Mouse (Mus musculus): ENCODE measurements around the gene Osbpl10. TPM values are rescaled to one million over a fixed set of nuclear protein-coding genes. Genes with fewer than 3 reads are reported as not detected.

Gene Osbpl10
- polyA plus RNA-seq, 1 experiment from 2014 or later: 0.90 TPM

GRCm38 (mm10) chr9:115110655-115111054 lies 132.3 kb downstream of the Osbpl10 start:
- WGBS: 58% methylated on average over 3 of the region's 3 CpGs
- no peaks in the 10 kb centered on the region for H3K4me1 ChIP-seq (ENCODE audit: control insufficient read depth, insufficient read depth, low read length)

GRCm38 (mm10) chr9:115117314-115117713 lies 138.9 kb downstream of the Osbpl10 start:
- Histone ChIP-seq H3K27ac (replicated peaks; ENCODE audit: low read depth, low read length) (no peak overlapping the region), H3K9ac (replicated peaks; ENCODE audit: low read length) (no peak overlapping the region), H3K27me3 (ENCODE audit: control insufficient read depth, insufficient read depth, low read length) (no peaks in the 10 kb centered on the region), H3K4me3 (ENCODE audit: low read depth, low read length) (no peak overlapping the region), H3K36me3 (replicated peaks; ENCODE audit: control insufficient read depth, insufficient read depth, low read depth, low read length) (no peaks in the 10 kb centered on the region), H3K4me1 (ENCODE audit: control insufficient read depth, insufficient read depth, low read length) (no peaks in the 10 kb centered on the region), H3K9me3 (replicated peaks; ENCODE audit: control insufficient read depth, low read length) (no peaks in the 10 kb centered on the region), H3K4me2 (ENCODE audit: low read depth, low read length) (no peak overlapping the region)
- ATAC-seq (replicated peaks; ENCODE audit: insufficient number of reproducible peaks, low FRiP score, low TSS enrichment, low read depth) (no peak), DNase-seq (ENCODE audit: low spot score) (no peak)
- 87% methylated on average over 10 of the region's 10 CpGs for WGBS

More at GRCm38 (mm10) chr9:115110655-115111054, 132.3 kb downstream of the Osbpl10 start:
- no peak for DNase-seq (ENCODE audit: low spot score)
- H3K27me3 ChIP-seq (ENCODE audit: control insufficient read depth, insufficient read depth, low read length): no peaks in the 10 kb centered on the region
- H3K9me3 ChIP-seq (replicated peaks; ENCODE audit: control insufficient read depth, low read length): no peaks in the 10 kb centered on the region
- H3K9ac ChIP-seq (replicated peaks; ENCODE audit: low read length): no peak overlapping the region
- no peak overlapping the region for H3K4me3 ChIP-seq (ENCODE audit: low read depth, low read length)
- H3K4me2 ChIP-seq (ENCODE audit: low read depth, low read length): no peak overlapping the region
- H3K36me3 ChIP-seq (replicated peaks; ENCODE audit: control insufficient read depth, insufficient read depth, low read depth, low read length): no peaks in the 10 kb centered on the region
- no peak for ATAC-seq (replicated peaks; ENCODE audit: insufficient number of reproducible peaks, low FRiP score, low TSS enrichment, low read depth)
- no peak overlapping the region for H3K27ac ChIP-seq (replicated peaks; ENCODE audit: low read depth, low read length)

DNA sequence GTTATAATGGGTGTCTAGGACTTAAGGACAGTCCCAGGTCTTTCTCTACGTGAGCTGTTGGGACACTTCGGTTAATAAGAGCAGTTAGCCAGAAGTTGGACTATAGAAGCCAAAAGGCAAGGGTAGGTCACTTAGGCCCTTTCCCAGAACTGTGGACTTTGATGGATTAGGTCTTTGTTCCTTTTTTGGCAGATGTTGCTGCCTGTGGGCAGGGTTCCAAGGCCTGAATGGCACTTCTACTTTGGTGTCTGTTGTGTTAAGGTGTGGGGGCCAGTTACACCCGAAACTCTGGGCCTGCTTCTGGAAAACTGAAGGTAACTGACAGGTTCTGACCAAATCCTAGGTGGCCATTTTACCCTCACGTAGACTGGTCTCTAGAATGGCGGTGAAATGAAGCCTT lies 141.9 kb downstream of the Osbpl10 start:
- DNase-seq (ENCODE audit: low spot score): no peak
- H3K9me3 ChIP-seq (replicated peaks; ENCODE audit: control insufficient read depth, low read length): no peaks in the 10 kb centered on the region
- H3K36me3 ChIP-seq (replicated peaks; ENCODE audit: control insufficient read depth, insufficient read depth, low read depth, low read length): no peaks in the 10 kb centered on the region
- 85% methylated on average over 5 of the region's 5 CpGs for WGBS
- no peak for ATAC-seq (replicated peaks; ENCODE audit: insufficient number of reproducible peaks, low FRiP score, low TSS enrichment, low read depth)
- H3K4me1 ChIP-seq (ENCODE audit: control insufficient read depth, insufficient read depth, low read length): no peaks in the 10 kb centered on the region
- H3K27ac ChIP-seq (replicated peaks; ENCODE audit: low read depth, low read length): no peak overlapping the region
- H3K4me2 ChIP-seq (ENCODE audit: low read depth, low read length): no peak overlapping the region
- no peak overlapping the region for H3K4me3 ChIP-seq (ENCODE audit: low read depth, low read length)
- H3K27me3 ChIP-seq (ENCODE audit: control insufficient read depth, insufficient read depth, low read length): no peaks in the 10 kb centered on the region
- no peak overlapping the region for H3K9ac ChIP-seq (replicated peaks; ENCODE audit: low read length)

DNA sequence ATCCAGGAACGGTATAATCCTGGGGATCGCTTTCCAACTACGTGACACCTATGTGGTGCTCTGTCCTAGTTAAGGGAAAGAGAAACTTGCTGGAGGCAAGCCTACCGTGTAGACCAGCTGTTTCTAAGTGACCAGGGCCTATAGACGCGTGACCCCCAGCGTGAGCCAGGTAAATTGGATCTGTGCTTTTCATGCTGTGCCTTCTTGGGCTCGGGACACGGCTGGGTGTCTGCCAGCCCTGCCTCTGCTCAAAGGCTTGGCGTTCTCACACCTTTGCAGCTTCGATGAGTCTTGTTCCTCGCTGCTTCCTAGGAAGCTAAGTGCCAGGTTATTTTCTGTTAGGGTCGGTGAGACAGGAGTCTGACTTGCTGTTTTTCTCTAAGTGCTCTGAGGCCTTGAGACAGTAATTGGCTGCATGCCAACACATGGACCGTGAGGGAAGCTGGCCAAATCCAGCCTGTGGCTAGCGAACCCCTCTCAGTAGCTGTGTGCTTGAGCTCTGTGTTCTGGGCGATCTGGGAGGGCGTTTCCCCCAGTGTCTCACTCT lies 142.4 kb downstream of the Osbpl10 start:
- Histone ChIP-seq H3K4me2 (ENCODE audit: low read depth, low read length) (no peak overlapping the region), H3K9ac (replicated peaks; ENCODE audit: low read length) (no peak overlapping the region), H3K27me3 (ENCODE audit: control insufficient read depth, insufficient read depth, low read length) (no peaks in the 10 kb centered on the region), H3K9me3 (replicated peaks; ENCODE audit: control insufficient read depth, low read length) (no peaks in the 10 kb centered on the region), H3K27ac (replicated peaks; ENCODE audit: low read depth, low read length) (no peak overlapping the region; the same call in 1 of the 2 replicates), H3K36me3 (replicated peaks; ENCODE audit: control insufficient read depth, insufficient read depth, low read depth, low read length) (no peaks in the 10 kb centered on the region), H3K4me3 (ENCODE audit: low read depth, low read length) (no peak overlapping the region), H3K4me1 (ENCODE audit: control insufficient read depth, insufficient read depth, low read length) (no peaks in the 10 kb centered on the region)
- WGBS: 72% methylated on average over 17 of the region's 17 CpGs
- DNase-seq (ENCODE audit: low spot score) (peak; percentile 38), ATAC-seq (replicated peaks; ENCODE audit: insufficient number of reproducible peaks, low FRiP score, low TSS enrichment, low read depth) (no peak)

DNA sequence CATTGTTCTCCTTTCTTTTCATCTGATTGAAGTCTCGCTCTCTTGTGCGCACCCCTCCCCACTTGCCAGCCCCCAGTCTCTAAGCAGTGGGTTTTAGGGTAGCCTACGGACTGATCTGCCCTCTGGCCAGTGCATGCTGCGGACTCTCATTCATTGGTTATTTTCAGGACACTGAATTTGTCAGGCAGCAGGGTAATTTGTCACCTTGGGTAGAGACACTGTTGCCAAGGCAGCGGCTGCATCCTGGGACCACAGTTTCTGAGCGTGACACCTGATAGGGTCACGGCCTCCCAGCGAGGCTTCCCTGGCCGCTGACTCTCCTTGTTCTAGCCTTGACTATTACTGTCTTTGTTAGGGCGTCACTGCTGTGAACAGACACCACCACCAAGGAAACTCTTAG lies 149.0 kb downstream of the Osbpl10 start:
- Histone ChIP-seq H3K4me1 (ENCODE audit: control insufficient read depth, insufficient read depth, low read length) (no peaks in the 10 kb centered on the region), H3K36me3 (replicated peaks; ENCODE audit: control insufficient read depth, insufficient read depth, low read depth, low read length) (no peaks in the 10 kb centered on the region), H3K9ac (replicated peaks; ENCODE audit: low read length) (no peak overlapping the region), H3K4me3 (ENCODE audit: low read depth, low read length) (no peak overlapping the region), H3K4me2 (ENCODE audit: low read depth, low read length) (no peak overlapping the region), H3K27me3 (ENCODE audit: control insufficient read depth, insufficient read depth, low read length) (no peaks in the 10 kb centered on the region), H3K27ac (replicated peaks; ENCODE audit: low read depth, low read length) (no peak overlapping the region), H3K9me3 (replicated peaks; ENCODE audit: control insufficient read depth, low read length) (no peaks in the 10 kb centered on the region)
- DNase-seq (ENCODE audit: low spot score) (no peak), ATAC-seq (replicated peaks; ENCODE audit: insufficient number of reproducible peaks, low FRiP score, low TSS enrichment, low read depth) (0 out of 2 replicates have a peak, but pooled peaks have one; percentile 36)
- 50% methylated on average over 10 of the region's 10 CpGs for WGBS

DNA sequence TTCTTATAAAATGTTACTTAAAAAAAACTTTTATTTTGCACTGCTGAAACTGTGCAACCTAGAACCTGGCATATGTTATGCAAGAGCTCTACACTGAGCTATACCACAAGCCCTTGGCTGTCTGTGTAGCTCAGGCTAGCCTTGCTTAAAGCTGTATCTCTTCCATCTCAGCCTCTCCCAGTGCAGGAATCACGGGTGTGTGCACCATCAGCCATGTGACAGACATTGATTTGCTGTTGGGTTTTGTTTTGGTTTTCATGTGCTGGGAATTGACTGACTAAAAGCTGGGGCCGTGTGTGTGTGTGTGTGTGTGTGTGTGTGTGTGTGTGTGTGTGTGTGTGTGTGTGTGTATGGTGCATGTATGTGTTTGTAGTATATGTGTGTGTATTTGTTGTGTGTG lies 155.6 kb downstream of the Osbpl10 start:
- WGBS: 55% methylated on average over 2 of the region's 2 CpGs
- no peak overlapping the region for H3K4me3 ChIP-seq (ENCODE audit: low read depth, low read length)
- no peak overlapping the region for H3K9ac ChIP-seq (replicated peaks; ENCODE audit: low read length)
- ATAC-seq (replicated peaks; ENCODE audit: insufficient number of reproducible peaks, low FRiP score, low TSS enrichment, low read depth): no peak
- no peaks in the 10 kb centered on the region for H3K36me3 ChIP-seq (replicated peaks; ENCODE audit: control insufficient read depth, insufficient read depth, low read depth, low read length)
- no peak overlapping the region for H3K27ac ChIP-seq (replicated peaks; ENCODE audit: low read depth, low read length)
- H3K9me3 ChIP-seq (replicated peaks; ENCODE audit: control insufficient read depth, low read length): no peaks in the 10 kb centered on the region
- no peaks in the 10 kb centered on the region for H3K4me1 ChIP-seq (ENCODE audit: control insufficient read depth, insufficient read depth, low read length)
- no peak for DNase-seq (ENCODE audit: low spot score)
- H3K4me2 ChIP-seq (ENCODE audit: low read depth, low read length): no peak overlapping the region
- no peaks in the 10 kb centered on the region for H3K27me3 ChIP-seq (ENCODE audit: control insufficient read depth, insufficient read depth, low read length)

GRCm38 (mm10) chr9:115134736-115135135 lies 156.4 kb downstream of the Osbpl10 start:
- no peak for DNase-seq (ENCODE audit: low spot score)
- WGBS: 60% methylated on average over 4 of the region's 4 CpGs
- no peak for ATAC-seq (replicated peaks; ENCODE audit: insufficient number of reproducible peaks, low FRiP score, low TSS enrichment, low read depth)

GRCm38 (mm10) chr9:115135352-115135751 lies 157.0 kb downstream of the Osbpl10 start:
- Histone ChIP-seq H3K4me3 (ENCODE audit: low read depth, low read length) (no peak overlapping the region), H3K27ac (replicated peaks; ENCODE audit: low read depth, low read length) (no peak overlapping the region), H3K4me1 (ENCODE audit: control insufficient read depth, insufficient read depth, low read length) (no peaks in the 10 kb centered on the region), H3K4me2 (ENCODE audit: low read depth, low read length) (no peak overlapping the region), H3K36me3 (replicated peaks; ENCODE audit: control insufficient read depth, insufficient read depth, low read depth, low read length) (no peaks in the 10 kb centered on the region), H3K9ac (replicated peaks; ENCODE audit: low read length) (no peak overlapping the region), H3K9me3 (replicated peaks; ENCODE audit: control insufficient read depth, low read length) (no peaks in the 10 kb centered on the region), H3K27me3 (ENCODE audit: control insufficient read depth, insufficient read depth, low read length) (no peaks in the 10 kb centered on the region)
- ATAC-seq (replicated peaks; ENCODE audit: insufficient number of reproducible peaks, low FRiP score, low TSS enrichment, low read depth): no peak
- 83% methylated on average over 8 of the region's 8 CpGs for WGBS
- no peak for DNase-seq (ENCODE audit: low spot score)

More at GRCm38 (mm10) chr9:115134736-115135135, 156.4 kb downstream of the Osbpl10 start:
- Histone ChIP-seq H3K27me3 (ENCODE audit: control insufficient read depth, insufficient read depth, low read length) (no peaks in the 10 kb centered on the region), H3K36me3 (replicated peaks; ENCODE audit: control insufficient read depth, insufficient read depth, low read depth, low read length) (no peaks in the 10 kb centered on the region), H3K4me3 (ENCODE audit: low read depth, low read length) (no peak overlapping the region), H3K4me2 (ENCODE audit: low read depth, low read length) (no peak overlapping the region), H3K9ac (replicated peaks; ENCODE audit: low read length) (no peak overlapping the region), H3K4me1 (ENCODE audit: control insufficient read depth, insufficient read depth, low read length) (no peaks in the 10 kb centered on the region), H3K9me3 (replicated peaks; ENCODE audit: control insufficient read depth, low read length) (no peaks in the 10 kb centered on the region), H3K27ac (replicated peaks; ENCODE audit: low read depth, low read length) (no peak overlapping the region)

Data from embryonic facial prominence, embryonic 11.5 days (tissue).